8 mouse cellular contexts compared by ENCODE assay signal in genomic region chr19:47151332-47152061, GRCm38 (mm10). TPM values are rescaled to one million over a fixed set of nuclear protein-coding genes. Genes with fewer than 3 reads are reported as not detected.
DNase-seq lines count a peak whose midpoint lies in the region; ATAC-seq and TF ChIP-seq lines count a peak whose summit lies in the region.

No protein-coding gene starts in this region.

- H3K9ac ChIP-seq in heart, embryonic 11.5 days (ENCODE audit: low read depth, low read length) = peak overlapping the region; percentile 30; the same call in 1 of the 2 replicates
- H3K9ac ChIP-seq in limb, embryonic 12.5 days (replicated peaks) = no peak overlapping the region

- DNase-seq in heart, postnatal 4 days = no peak
- DNase-seq in embryonic facial prominence, embryonic 10.5 days (ENCODE audit: low spot score) = peak; percentile 44
- DNase-seq in gastrocnemius, adult 8-10 months (ENCODE audit: low spot score in 2 of 2) = no peak

- H3K27me3 ChIP-seq in heart, embryonic 11.5 days (ENCODE audit: control insufficient read depth, insufficient read depth, low read length) = peaks cover 3% of the 10 kb centered on the region
- H3K27me3 ChIP-seq in E14TG2a.4 (ENCODE audit: insufficient read depth, low read length) = peaks cover 19% of the 10 kb centered on the region
- H3K27me3 ChIP-seq in embryonic facial prominence, embryonic 10.5 days (replicated peaks; ENCODE audit: low read depth, poor library complexity, severe bottlenecking) = peaks cover 45% of the 10 kb centered on the region
- H3K27me3 ChIP-seq in limb, embryonic 12.5 days = peaks cover 26% of the 10 kb centered on the region
- peaks cover 3% of the 10 kb centered on the region; the same call in 1 of the 2 replicates for H3K27me3 ChIP-seq in small intestine, adult 2 months (ENCODE audit: control insufficient read depth, insufficient read depth, low read length)

- no peak for ATAC-seq in heart, embryonic 11.5 days (replicated peaks; ENCODE audit: insufficient number of reproducible peaks, low FRiP score, low TSS enrichment)
- ATAC-seq in limb, embryonic 12.5 days (ENCODE audit: insufficient number of reproducible peaks, insufficient read depth, low FRiP score, low TSS enrichment, low read depth) = no peak
- ATAC-seq in CD4-positive, CD25-positive, alpha-beta regulatory T cell, adult 4 months = no peak

- no peak overlapping the region for H3K27ac ChIP-seq in heart, embryonic 11.5 days (ENCODE audit: low read depth, low read length)
- H3K27ac ChIP-seq in embryonic facial prominence, embryonic 10.5 days (replicated peaks) = peak overlapping the region; percentile 5; the same call in 1 of the 2 replicates
- no peak overlapping the region for H3K27ac ChIP-seq in limb, embryonic 12.5 days
- H3K27ac ChIP-seq in small intestine, adult 2 months (ENCODE audit: insufficient read depth, low read depth, low read length) = no peak overlapping the region

- WGBS in heart, embryonic 11.5 days (ENCODE audit: insufficient replicate concordance) = 21% methylated on average over 32 of the region's 32 CpGs
- WGBS in embryonic facial prominence, embryonic 10.5 days = 26% methylated on average over 32 of the region's 32 CpGs
- 27% methylated on average over 32 of the region's 32 CpGs for WGBS in limb, embryonic 12.5 days
- 23% methylated on average over 32 of the region's 32 CpGs for WGBS in small intestine, adult 2 months

- peak overlapping the region; percentile 32 for H3K4me3 ChIP-seq in heart, embryonic 11.5 days (ENCODE audit: low read depth, low read length)
- H3K4me3 ChIP-seq in E14TG2a.4 (replicated peaks; ENCODE audit: low read length) = peak overlapping the region; percentile 59
- H3K4me3 ChIP-seq in embryonic facial prominence, embryonic 10.5 days = peak overlapping the region; percentile 52
- H3K4me3 ChIP-seq in limb, embryonic 12.5 days (replicated peaks) = peak overlapping the region; percentile 31
- H3K4me3 ChIP-seq in small intestine, adult 2 months (ENCODE audit: low read depth, low read length) = peak overlapping the region; percentile 36

- peak overlapping the region; percentile 62 for H3K4me2 ChIP-seq in heart, embryonic 11.5 days
- peak overlapping the region; percentile 60 for H3K4me2 ChIP-seq in limb, embryonic 12.5 days

- 0 out of 2 replicates have a peak, but pooled peaks cover 3% of the 10 kb centered on the region for H3K4me1 ChIP-seq in heart, embryonic 11.5 days (ENCODE audit: control insufficient read depth, insufficient read depth, low read length)
- H3K4me1 ChIP-seq in E14TG2a.4 (replicated peaks; ENCODE audit: low read depth, low read length) = peaks cover 75% of the 10 kb centered on the region
- H3K4me1 ChIP-seq in embryonic facial prominence, embryonic 10.5 days = peaks cover 21% of the 10 kb centered on the region
- H3K4me1 ChIP-seq in limb, embryonic 12.5 days (replicated peaks) = peaks cover 17% of the 10 kb centered on the region
- peaks cover 3% of the 10 kb centered on the region for H3K4me1 ChIP-seq in small intestine, adult 2 months (ENCODE audit: control insufficient read depth, insufficient read depth, insufficient read length, low read length)

- no peaks in the 10 kb centered on the region for H3K9me3 ChIP-seq in heart, embryonic 11.5 days (replicated peaks; ENCODE audit: control insufficient read depth, low read length)
- H3K9me3 ChIP-seq in E14TG2a.4 (ENCODE audit: low read length) = no peaks in the 10 kb centered on the region
- no peaks in the 10 kb centered on the region for H3K9me3 ChIP-seq in embryonic facial prominence, embryonic 10.5 days
- no peaks in the 10 kb centered on the region for H3K9me3 ChIP-seq in limb, embryonic 12.5 days

- H3K36me3 ChIP-seq in heart, embryonic 11.5 days (ENCODE audit: control insufficient read depth, insufficient read depth, low read length) = no peaks in the 10 kb centered on the region
- no peaks in the 10 kb centered on the region for H3K36me3 ChIP-seq in E14TG2a.4 (ENCODE audit: insufficient read depth, low read length)
- H3K36me3 ChIP-seq in embryonic facial prominence, embryonic 10.5 days (replicated peaks) = no peaks in the 10 kb centered on the region
- no peaks in the 10 kb centered on the region for H3K36me3 ChIP-seq in limb, embryonic 12.5 days
- H3K36me3 ChIP-seq in small intestine, adult 2 months (ENCODE audit: control insufficient read depth, insufficient read depth, low read length) = no peaks in the 10 kb centered on the region

- TF ChIP-seq CTCF in E14TG2a.4 (conservative IDR thresholded peaks at IDR 0.05; ENCODE audit: low read length) = no peak
- TF ChIP-seq CTCF in small intestine, adult 2 months (IDR thresholded peaks at IDR 0.05; ENCODE audit: extremely low read depth, insufficient read length, insufficient replicate concordance, low read depth, low read length) = no peak

- no peak for TF ChIP-seq POLR2A in small intestine, adult 2 months (IDR thresholded peaks at IDR 0.05; ENCODE audit: low read depth, low read length)

RNA-seq across cellular contexts. Expression of gene Calhm3, which starts 6.1 kb away (rescaled TPM):
- polyA plus RNA-seq in heart, embryonic 11.5 days (2014; fragmentation: Nextera tagmentation; extraction: Ambion mirVana) = not detected in 2 replicates
- not detected for total RNA-seq in heart, postnatal 4 days (2021)
- polyA plus RNA-seq in embryonic facial prominence, embryonic 10.5 days (2016; fragmentation: Nextera tagmentation; extraction: Ambion mirVana) = not detected in 2 replicates
- polyA plus RNA-seq in limb, embryonic 12.5 days (2016; fragmentation: Nextera tagmentation; extraction: Ambion mirVana) = not detected in 2 replicates
- polyA plus RNA-seq in small intestine, adult 2 months (2012; rRNA removed) = 0.27 TPM in 1 of 2 replicates, not detected in the other
- not detected for polyA plus RNA-seq in CD4-positive, CD25-positive, alpha-beta regulatory T cell, adult 4 months (2017; shearing (Covaris generic))
- total RNA-seq in gastrocnemius, adult 8-10 months (2022) = not detected

RNA-seq across cellular contexts. Expression of gene Calhm1, which starts 7.4 kb away (rescaled TPM):
- not detected in 2 replicates for polyA plus RNA-seq in heart, embryonic 11.5 days (2014; fragmentation: Nextera tagmentation; extraction: Ambion mirVana)
- total RNA-seq in heart, postnatal 4 days (2021) = not detected
- polyA plus RNA-seq in embryonic facial prominence, embryonic 10.5 days (2016; fragmentation: Nextera tagmentation; extraction: Ambion mirVana) = not detected in 2 replicates
- polyA plus RNA-seq in limb, embryonic 12.5 days (2016; fragmentation: Nextera tagmentation; extraction: Ambion mirVana) = not detected in 2 replicates
- polyA plus RNA-seq in small intestine, adult 2 months (2012; rRNA removed) = not detected in 2 replicates
- polyA plus RNA-seq in CD4-positive, CD25-positive, alpha-beta regulatory T cell, adult 4 months (2017; shearing (Covaris generic)) = not detected
- total RNA-seq in gastrocnemius, adult 8-10 months (2022) = not detected

RNA-seq across cellular contexts. Expression of gene Calhm2, which starts 13.4 kb away (rescaled TPM):
- 1.4 and 2.2 TPM in 2 replicates for polyA plus RNA-seq in heart, embryonic 11.5 days (2014; fragmentation: Nextera tagmentation; extraction: Ambion mirVana)
- 1 to 10 TPM; 3.4 to 3.5 TPM for total RNA-seq in heart, postnatal 4 days (2021)
- polyA plus RNA-seq in embryonic facial prominence, embryonic 10.5 days (2016; fragmentation: Nextera tagmentation; extraction: Ambion mirVana) = 2.8 TPM in 2 replicates
- 5.3 and 6.2 TPM in 2 replicates for polyA plus RNA-seq in limb, embryonic 12.5 days (2016; fragmentation: Nextera tagmentation; extraction: Ambion mirVana)
- polyA plus RNA-seq in small intestine, adult 2 months (2012; rRNA removed) = 3.6 and 6.1 TPM in 2 replicates
- polyA plus RNA-seq in CD4-positive, CD25-positive, alpha-beta regulatory T cell, adult 4 months (2017; shearing (Covaris generic)) = 10 to 100 TPM; 13.0 to 27.1 TPM
- 1 to 10 TPM in 3 of 4 experiments, under 1 TPM in 1; 0.70 to 1.3 (median 1.1) TPM for total RNA-seq in gastrocnemius, adult 8-10 months (2022)

RNA-seq across cellular contexts. Expression of gene Neurl1a, which starts 27.1 kb away (rescaled TPM):
- 3.0 and 3.2 TPM in 2 replicates for polyA plus RNA-seq in heart, embryonic 11.5 days (2014; fragmentation: Nextera tagmentation; extraction: Ambion mirVana)
- 1 to 10 TPM in 1 of 2 experiments, under 1 TPM in 1; 0.74 to 1.2 TPM for total RNA-seq in heart, postnatal 4 days (2021)
- 6.4 TPM in 2 replicates for polyA plus RNA-seq in embryonic facial prominence, embryonic 10.5 days (2016; fragmentation: Nextera tagmentation; extraction: Ambion mirVana)
- polyA plus RNA-seq in limb, embryonic 12.5 days (2016; fragmentation: Nextera tagmentation; extraction: Ambion mirVana) = 7.7 and 10.1 TPM in 2 replicates
- polyA plus RNA-seq in small intestine, adult 2 months (2012; rRNA removed) = 2.8 and 6.7 TPM in 2 replicates
- polyA plus RNA-seq in CD4-positive, CD25-positive, alpha-beta regulatory T cell, adult 4 months (2017; shearing (Covaris generic)) = under 1 TPM; 0.20 to 0.47 TPM
- total RNA-seq in gastrocnemius, adult 8-10 months (2022) = 100 to 1,000 TPM; 127 to 155 (median 146) TPM
